Mouse (Mus musculus): Measurements from ENCODE around the gene Inpp4b. TPM values are rescaled to one million over a fixed set of nuclear protein-coding genes. Genes with fewer than 3 reads are reported as not detected.

The Inpp4b gene
- 11.2 and 12.2 TPM in 2 replicates for polyA plus RNA-seq (2015; fragmentation: Nextera tagmentation; extraction: Ambion mirVana)

GRCm38 (mm10) chr8:81342236-81342998 is at the start of gene Inpp4b:
Gene Inpp4b (plus strand): TSS chr8:81342556.

All from neural tube, postnatal 0 days (tissue).